Mouse (Mus musculus): ENCODE measurements at regions not wholly inside any gene's neighbourhood (a gene's known extent, or its start where the extent isn't known, plus 50 kb on each side); places are given as distances from the start of the nearest gene placed in this dataset.

GRCm38 (mm10) chr4:125328806-125329205 lies 161.7 kb upstream of the Grik3 start:
- TF ChIP-seq CTCF (IDR thresholded peaks at IDR 0.05; ENCODE audit: low read depth, low read length) (no peak), POLR2A (IDR thresholded peaks at IDR 0.05; ENCODE audit: extremely low read depth, insufficient read depth, low read length) (no peak)
